Mouse (Mus musculus): ENCODE results near the gene 4930512M02Rik. TPM values are rescaled to one million over a fixed set of nuclear protein-coding genes. Genes with fewer than 3 reads are reported as not detected.

The 4930512M02Rik gene
- polyA plus RNA-seq, 1 experiment from 2014 or later = not detected

GRCm38 (mm10) chr11:11547597-11548240 lies 79.9 kb downstream of the 4930512M02Rik start:
- Histone ChIP-seq H3K27me3 (ENCODE audit: insufficient read depth, low read length) (no peaks in the 10 kb centered on the region), H3K36me3 (ENCODE audit: insufficient read depth, low read length) (no peaks in the 10 kb centered on the region), H3K4me2 (replicated peaks; ENCODE audit: low read depth, low read length) (no peak overlapping the region), H3K9me3 (ENCODE audit: low read length) (no peaks in the 10 kb centered on the region), H3K4me1 (ENCODE audit: insufficient read depth, low read length) (no peaks in the 10 kb centered on the region), H3K4me3 (ENCODE audit: low read length) (no peak overlapping the region), H3K9ac (replicated peaks; ENCODE audit: low read length) (no peak overlapping the region), H3K27ac (ENCODE audit: low read length) (no peak overlapping the region)
- WGBS = 42% methylated on average over 7 of the region's 7 CpGs
- no peak for ATAC-seq (ENCODE audit: low FRiP score, low TSS enrichment)

- no peak overlapping the region for H3K27ac ChIP-seq (ENCODE audit: low read length)
- no peak overlapping the region for H3K4me2 ChIP-seq (replicated peaks; ENCODE audit: low read depth, low read length)
- H3K27me3 ChIP-seq (ENCODE audit: insufficient read depth, low read length) = no peaks in the 10 kb centered on the region
- no peaks in the 10 kb centered on the region for H3K36me3 ChIP-seq (ENCODE audit: insufficient read depth, low read length)
- H3K4me3 ChIP-seq (ENCODE audit: low read length) = no peak overlapping the region
- WGBS = 73% methylated on average over 7 of the region's 7 CpGs
- H3K4me1 ChIP-seq (ENCODE audit: insufficient read depth, low read length) = no peaks in the 10 kb centered on the region
- no peaks in the 10 kb centered on the region for H3K9me3 ChIP-seq (ENCODE audit: low read length)
- ATAC-seq (ENCODE audit: low FRiP score, low TSS enrichment) = no peak
- no peak overlapping the region for H3K9ac ChIP-seq (replicated peaks; ENCODE audit: low read length)
These were observed 80.6 kb downstream of the 4930512M02Rik start for GRCm38 (mm10) chr11:11546903-11547511.

- 89% methylated on average over 3 of the region's 3 CpGs for WGBS
- Histone ChIP-seq H3K9me3 (ENCODE audit: low read length) (no peaks in the 10 kb centered on the region), H3K4me3 (ENCODE audit: low read length) (no peak overlapping the region), H3K27me3 (ENCODE audit: insufficient read depth, low read length) (no peaks in the 10 kb centered on the region), H3K36me3 (ENCODE audit: insufficient read depth, low read length) (no peaks in the 10 kb centered on the region), H3K4me2 (replicated peaks; ENCODE audit: low read depth, low read length) (no peak overlapping the region), H3K27ac (ENCODE audit: low read length) (no peak overlapping the region), H3K9ac (replicated peaks; ENCODE audit: low read length) (no peak overlapping the region), H3K4me1 (ENCODE audit: insufficient read depth, low read length) (no peaks in the 10 kb centered on the region)
- no peak for ATAC-seq (ENCODE audit: low FRiP score, low TSS enrichment)
These were observed 81.7 kb downstream of the 4930512M02Rik start for GRCm38 (mm10) chr11:11545948-11546347.

Other genes starting within 250 kb of the 4930512M02Rik start
- 1.4 and 2.1 TPM in 2 replicates for gene Spata48, start 165.7 kb downstream of the 4930512M02Rik start, polyA plus RNA-seq (2015; fragmentation: Nextera tagmentation; extraction: Ambion mirVana)
- gene Zpbp, start 165.4 kb downstream of the 4930512M02Rik start, polyA plus RNA-seq (2015; fragmentation: Nextera tagmentation; extraction: Ambion mirVana) = 0.63 and 0.77 TPM in 2 replicates
- 0.44 and 0.75 TPM in 2 replicates for gene Ikzf1, start 57.2 kb upstream of the 4930512M02Rik start, polyA plus RNA-seq (2015; fragmentation: Nextera tagmentation; extraction: Ambion mirVana)
- 66.9 and 69.5 TPM in 2 replicates for gene Fignl1, start 181.1 kb upstream of the 4930512M02Rik start, polyA plus RNA-seq (2015; fragmentation: Nextera tagmentation; extraction: Ambion mirVana)